Mouse (Mus musculus) lung, embryonic 14.5 days (tissue): ENCODE measurements at regions not wholly inside any gene's neighbourhood (a gene's known extent, or its start where the extent isn't known, plus 50 kb on each side); places are given as distances from the start of the nearest gene placed in this dataset.

Experiments
- ATAC-seq: fragments of 200-750 bp; cut with Nextera tagmentation; 2 replicates; pipeline ENCODE4 v1.8.0; 2017; ENCODE audit warnings: mild to moderate bottlenecking, moderate TSS enrichment, moderate library complexity; ENCODE audit not compliant: insufficient read depth
- DNase-seq: peaks from one replicate; pipeline ENCODE4 v3.0.0-alpha.2; 2015
- H3K27ac ChIP-seq: fragments of 300-500 bp; sonication (generic); 2 replicates; pipeline ENCODE4 v1.5.1; 2014; ENCODE audit warnings: low read depth, mild to moderate bottlenecking, moderate library complexity
- H3K27me3 ChIP-seq: fragments of 300-500 bp; sonication (generic); 2 replicates; pipeline ENCODE4 v1.6.1; 2014; ENCODE audit warnings: low read length, control low read depth; ENCODE audit not compliant: insufficient read depth
- H3K36me3 ChIP-seq: fragments of 300-500 bp; sonication (generic); 2 replicates; pipeline ENCODE4 v1.6.1; 2014; ENCODE audit warnings: control low read depth; ENCODE audit not compliant: insufficient read depth
- H3K4me1 ChIP-seq: fragments of 300-500 bp; sonication (generic); 2 replicates; pipeline ENCODE4 v1.6.1; 2014; ENCODE audit warnings: antibody characterized with exemption, control low read depth; ENCODE audit not compliant: insufficient read depth
- H3K4me2 ChIP-seq: fragments of 300-500 bp; sonication (generic); 2 replicates; pipeline ENCODE4 v1.6.1; 2014; ENCODE audit warnings: mild to moderate bottlenecking
- H3K4me3 ChIP-seq: fragments of 300-500 bp; sonication (generic); 2 replicates; pipeline ENCODE4 v1.5.1; 2014; ENCODE audit warnings: low read depth, low read length
- H3K9ac ChIP-seq: fragments of 300-500 bp; sonication (generic); 2 replicates; pipeline ENCODE4 v1.6.1; 2014
- H3K9me3 ChIP-seq: fragments of 300-500 bp; sonication (generic); 2 replicates; pipeline ENCODE4 v1.6.1; 2016; ENCODE audit warnings: low read depth, low read length, control low read depth
- CTCF ChIP-seq: IDR thresholded peaks from 2 replicates; pipeline ENCODE4 v1.5.1; 2016; ENCODE audit warnings: antibody characterized with exemption, low read depth
- WGBS: fragments of 180-500 bp; shearing (Covaris S2); extraction: QIAGEN DNeasy Blood & Tissue Kit; methylation state at CpG from one replicate; pipeline ENCODE4 v1.1.7; 2014; 5-methylcytosine and 5-hydroxymethylcytosine counted together

DNA sequence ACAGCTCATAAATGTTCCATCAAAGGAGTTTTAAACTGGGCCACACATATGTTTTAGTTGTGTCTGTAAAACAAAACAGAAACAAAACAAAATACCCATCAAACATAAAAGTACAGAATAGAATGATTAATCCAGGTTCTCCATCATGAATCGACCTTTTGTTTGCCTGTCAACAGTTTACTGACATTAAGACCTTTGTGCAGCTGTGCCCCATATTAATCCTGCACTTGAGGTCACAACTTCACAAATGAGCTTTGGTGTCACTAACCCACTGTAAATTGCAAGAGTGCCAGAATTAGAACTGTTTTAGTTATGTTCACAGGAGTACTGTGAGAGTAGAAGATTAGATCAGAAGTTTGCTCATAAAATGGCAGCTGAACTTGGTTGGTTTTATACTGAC, 540.2 kb upstream of the Slc39a10 start:
- no peak overlapping the region for H3K9ac ChIP-seq
- H3K4me3 ChIP-seq = no peak overlapping the region
- no peak for TF ChIP-seq CTCF
- H3K27me3 ChIP-seq = no peaks in the 10 kb centered on the region
- no peak overlapping the region for H3K4me2 ChIP-seq
- H3K9me3 ChIP-seq = no peaks in the 10 kb centered on the region
- WGBS = 54% methylated on average over 1 of the region's 1 CpGs
- H3K4me1 ChIP-seq = no peaks in the 10 kb centered on the region
- H3K27ac ChIP-seq = no peak overlapping the region
- no peak for DNase-seq
- no peak for ATAC-seq
- no peaks in the 10 kb centered on the region for H3K36me3 ChIP-seq

DNA sequence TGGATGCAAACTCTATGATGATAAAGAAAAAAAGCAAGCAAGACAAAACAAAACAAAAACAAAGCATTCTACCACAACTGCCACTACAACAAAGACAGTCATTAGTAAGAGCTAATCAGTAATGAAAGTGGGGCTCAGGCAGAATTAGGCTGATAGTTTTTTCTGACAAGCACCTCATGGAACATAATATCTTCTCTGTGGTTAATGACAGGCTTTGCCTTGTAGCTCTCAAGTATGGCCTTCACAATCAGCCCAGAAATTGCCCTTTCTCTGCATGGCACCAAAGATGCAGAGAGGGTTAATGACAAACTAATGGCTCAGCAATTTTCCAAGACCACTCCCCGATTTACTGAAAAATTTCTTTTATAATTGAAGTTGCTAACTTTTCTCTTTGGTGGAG, 512.5 kb upstream of the Slc39a10 start:
- Histone ChIP-seq H3K4me1 (no peaks in the 10 kb centered on the region), H3K27ac (no peak overlapping the region), H3K9ac (no peak overlapping the region), H3K4me3 (no peak overlapping the region), H3K27me3 (no peaks in the 10 kb centered on the region), H3K36me3 (no peaks in the 10 kb centered on the region), H3K9me3 (no peaks in the 10 kb centered on the region), H3K4me2 (no peak overlapping the region)
- no peak for ATAC-seq
- no peak for DNase-seq
- no peak for TF ChIP-seq CTCF
- 67% methylated on average over 1 of the region's 1 CpGs for WGBS

DNA sequence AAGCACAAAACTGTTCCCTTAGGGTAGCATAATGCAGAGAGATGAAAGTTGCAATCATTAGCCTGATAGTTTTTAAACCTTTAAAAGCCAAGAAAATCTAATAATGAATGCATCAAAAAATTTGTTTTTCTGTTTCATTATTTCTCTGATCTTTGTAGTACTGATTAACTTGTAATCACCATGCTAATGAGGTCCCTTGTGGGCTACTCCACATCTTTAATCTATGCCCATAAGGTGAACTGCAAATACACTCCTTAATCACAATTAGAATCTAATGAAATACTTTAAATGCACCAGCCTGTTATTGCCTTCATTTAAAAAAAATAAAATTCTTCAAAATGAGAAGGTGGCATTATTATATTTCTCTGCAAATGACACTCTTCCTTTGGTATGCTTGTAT, 493.9 kb upstream of the Slc39a10 start:
- Histone ChIP-seq H3K36me3 (no peaks in the 10 kb centered on the region), H3K4me1 (no peaks in the 10 kb centered on the region), H3K4me2 (no peak overlapping the region), H3K9me3 (no peaks in the 10 kb centered on the region), H3K4me3 (no peak overlapping the region), H3K9ac (no peak overlapping the region), H3K27ac (no peak overlapping the region), H3K27me3 (no peaks in the 10 kb centered on the region)
- no peak for TF ChIP-seq CTCF
- no peak for DNase-seq
- ATAC-seq = no peak

DNA sequence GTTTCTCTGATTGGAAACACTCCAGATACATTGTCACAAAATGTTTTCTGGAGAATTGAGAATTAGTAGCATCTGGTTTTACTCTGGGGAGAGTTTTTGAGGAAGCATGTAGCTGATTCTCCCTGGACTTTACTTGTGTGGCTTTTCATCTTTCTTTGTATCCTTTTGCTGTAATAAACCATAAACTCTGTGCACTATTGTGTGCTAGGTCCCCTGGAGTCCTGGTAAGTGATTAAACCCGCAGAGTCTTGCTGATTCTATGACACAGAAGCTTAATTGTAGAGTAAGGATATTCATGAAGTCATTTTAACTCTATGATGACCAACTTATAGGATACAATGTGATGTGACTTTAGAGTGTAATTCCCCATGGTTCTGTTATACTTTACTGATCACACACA, 486.1 kb upstream of the Slc39a10 start:
- DNase-seq = no peak
- Histone ChIP-seq H3K27me3 (no peaks in the 10 kb centered on the region), H3K4me3 (no peak overlapping the region), H3K36me3 (no peaks in the 10 kb centered on the region), H3K4me1 (no peaks in the 10 kb centered on the region), H3K27ac (no peak overlapping the region), H3K9ac (no peak overlapping the region), H3K4me2 (no peak overlapping the region), H3K9me3 (no peaks in the 10 kb centered on the region)
- 38% methylated on average over 1 of the region's 1 CpGs for WGBS
- no peak for ATAC-seq
- TF ChIP-seq CTCF = no peak

DNA sequence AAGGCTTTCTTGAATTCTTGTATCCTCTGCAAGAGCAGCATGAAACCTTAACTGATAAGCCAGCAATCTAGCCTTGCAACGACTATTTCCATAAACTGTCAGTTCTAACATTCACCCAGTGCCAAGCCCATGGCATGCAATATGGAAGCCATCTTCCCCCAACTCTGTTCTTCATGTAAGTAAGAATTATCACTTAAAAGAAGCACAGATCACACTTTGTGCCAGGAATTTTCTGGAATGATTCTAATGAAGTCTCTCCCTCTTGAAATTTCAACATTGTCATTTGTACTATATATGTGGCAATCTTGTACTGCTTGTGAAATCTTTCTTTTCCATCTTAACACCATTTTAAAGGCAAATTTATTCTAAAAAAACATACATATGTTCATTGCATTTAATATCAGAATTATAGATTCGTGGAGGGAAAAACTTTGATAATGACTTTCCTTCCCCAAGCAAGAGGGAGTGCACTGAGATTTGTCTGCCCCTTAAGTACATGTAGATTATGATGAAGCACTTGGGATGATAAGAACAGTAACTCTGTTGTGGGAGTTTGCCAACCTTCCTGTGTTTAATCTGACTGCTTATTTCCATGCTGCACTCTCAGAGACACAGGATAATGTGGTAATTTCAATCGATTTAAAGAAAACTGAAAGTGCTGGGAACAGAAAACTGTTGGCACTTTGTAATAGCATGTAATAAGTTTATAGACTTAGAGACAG, 447.2 kb upstream of the Slc39a10 start:
- ATAC-seq (no peak), DNase-seq (peak; percentile 29)
- Histone ChIP-seq H3K27ac (no peak overlapping the region), H3K9me3 (no peaks in the 10 kb centered on the region), H3K36me3 (no peaks in the 10 kb centered on the region), H3K4me2 (no peak overlapping the region), H3K4me3 (no peak overlapping the region), H3K4me1 (no peaks in the 10 kb centered on the region), H3K27me3 (no peaks in the 10 kb centered on the region), H3K9ac (no peak overlapping the region)
- no peak for TF ChIP-seq CTCF
- WGBS = 54% methylated on average over 3 of the region's 3 CpGs

DNA sequence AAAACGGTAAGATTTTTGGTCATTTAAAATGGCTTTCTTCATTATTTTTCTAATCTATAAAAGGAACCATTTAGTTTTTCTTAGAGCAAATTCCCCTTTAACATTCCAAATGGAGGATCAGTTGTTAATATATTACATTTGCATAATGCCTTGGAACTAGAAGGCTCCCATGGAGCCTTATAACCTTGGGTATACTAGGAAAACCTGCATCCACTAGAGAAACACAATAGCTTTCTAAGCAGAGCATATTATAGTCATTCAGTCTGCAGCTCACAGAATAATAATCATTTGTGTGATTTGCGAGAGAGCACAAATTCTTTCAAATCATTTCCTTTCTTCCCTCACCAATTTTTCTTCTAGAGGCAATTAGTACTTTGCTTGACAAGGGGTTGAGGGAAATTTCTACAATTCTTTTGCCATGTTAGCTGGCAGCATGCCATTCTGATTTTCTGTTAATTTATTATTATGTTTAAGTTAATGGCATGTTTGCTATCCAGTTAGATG, 418.0 kb upstream of the Slc39a10 start:
- Histone ChIP-seq H3K4me1 (no peaks in the 10 kb centered on the region), H3K27me3 (no peaks in the 10 kb centered on the region), H3K27ac (no peak overlapping the region), H3K9me3 (no peaks in the 10 kb centered on the region), H3K4me2 (no peak overlapping the region), H3K36me3 (no peaks in the 10 kb centered on the region), H3K9ac (no peak overlapping the region), H3K4me3 (no peak overlapping the region)
- 61% methylated on average over 2 of the region's 2 CpGs for WGBS
- TF ChIP-seq CTCF = no peak
- DNase-seq (peak; percentile 2), ATAC-seq (no peak)

DNA sequence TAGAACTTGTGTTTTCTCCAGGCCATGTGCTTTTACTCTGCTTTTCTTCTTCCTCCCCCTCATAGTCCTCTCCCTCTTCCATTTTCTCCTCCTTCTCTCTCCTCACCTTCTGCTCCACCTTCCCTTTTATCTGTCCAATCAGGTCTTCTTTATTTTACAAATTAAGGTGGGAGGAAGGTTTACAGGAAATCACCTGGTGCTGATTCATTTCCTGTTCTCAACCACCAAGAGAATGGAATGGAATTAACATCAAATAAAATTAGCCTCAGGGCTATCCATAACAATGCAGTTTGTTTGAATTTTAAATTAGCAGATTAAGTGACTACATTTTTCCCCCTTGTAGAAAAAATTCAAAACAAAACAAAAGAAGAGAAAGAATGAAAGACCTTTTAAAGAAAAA, 414.3 kb upstream of the Slc39a10 start:
- Histone ChIP-seq H3K27ac (no peak overlapping the region), H3K4me3 (no peak overlapping the region), H3K36me3 (no peaks in the 10 kb centered on the region), H3K9ac (no peak overlapping the region), H3K4me1 (no peaks in the 10 kb centered on the region), H3K4me2 (no peak overlapping the region), H3K9me3 (no peaks in the 10 kb centered on the region), H3K27me3 (no peaks in the 10 kb centered on the region)
- ATAC-seq (no peak), DNase-seq (no peak)
- TF ChIP-seq CTCF = no peak
